Mouse (Mus musculus): ENCODE results near the gene Tmem201. TPM values are rescaled to one million over a fixed set of nuclear protein-coding genes. Genes with fewer than 3 reads are reported as not detected.

Gene Tmem201
- polyA plus RNA-seq, 1 experiment from 2014 or later: 27.9 TPM

DNA sequence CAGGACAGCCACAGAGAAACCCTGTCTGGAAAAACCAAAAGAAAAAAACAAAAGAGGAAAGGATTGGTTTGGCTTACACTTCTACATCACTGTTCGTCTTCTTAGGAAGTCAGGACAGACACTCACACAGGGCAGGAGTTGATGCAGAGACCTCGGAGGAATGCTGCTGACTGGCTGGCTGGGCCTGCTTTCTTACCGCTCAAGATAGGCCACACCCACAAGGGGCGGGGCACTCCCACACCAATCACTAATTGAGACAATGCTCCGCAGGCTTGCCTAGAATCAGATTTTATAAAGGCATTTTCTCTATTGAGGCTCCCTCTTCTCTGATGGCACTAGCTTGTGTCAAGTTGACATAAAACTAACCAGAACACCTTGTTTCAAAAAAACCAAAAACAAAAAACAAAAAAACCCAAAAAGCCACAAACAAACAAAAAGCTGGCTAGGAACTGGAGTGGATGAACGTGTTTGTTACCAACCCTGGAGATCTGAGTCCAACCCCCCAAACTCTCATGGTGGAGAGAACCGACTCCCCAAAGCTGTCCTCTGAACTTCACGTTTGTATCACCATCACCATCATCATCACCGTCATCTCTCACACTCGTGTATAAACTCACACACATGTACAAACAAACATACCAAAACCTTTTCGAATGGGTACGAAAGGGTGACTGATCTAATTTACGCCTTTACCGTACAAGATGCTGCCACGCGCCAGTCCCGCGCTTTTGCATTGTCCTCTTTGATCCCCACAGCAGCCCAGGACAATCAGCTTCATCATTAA lies 36.2 kb downstream of the Tmem201 start:
- no peak for ATAC-seq
- POLR2A ChIA-PET: interaction anchor here (0.7 to 0.8 kb wide), 2 partner anchors 27 to 50 kb away, joined by 3 to 4 read pairs; no protein-coding TSS in a partner anchor
- no peak for DNase-seq (ENCODE audit: low read depth, low spot score)
- no peaks in the 10 kb centered on the region for H3K27me3 ChIP-seq
- CTCF ChIA-PET: interaction anchor here (1.8 to 2.1 kb wide), 2 partner anchors 10 to 11 kb away, joined by 4 to 5 read pairs; no protein-coding TSS in a partner anchor
- no peak for TF ChIP-seq CTCF (IDR thresholded peaks at IDR 0.05)
- in situ Hi-C loops (cut with MboI; ENCODE audit: low pct_unique_long_range_greater_than_20kb): no loop called here

DNA sequence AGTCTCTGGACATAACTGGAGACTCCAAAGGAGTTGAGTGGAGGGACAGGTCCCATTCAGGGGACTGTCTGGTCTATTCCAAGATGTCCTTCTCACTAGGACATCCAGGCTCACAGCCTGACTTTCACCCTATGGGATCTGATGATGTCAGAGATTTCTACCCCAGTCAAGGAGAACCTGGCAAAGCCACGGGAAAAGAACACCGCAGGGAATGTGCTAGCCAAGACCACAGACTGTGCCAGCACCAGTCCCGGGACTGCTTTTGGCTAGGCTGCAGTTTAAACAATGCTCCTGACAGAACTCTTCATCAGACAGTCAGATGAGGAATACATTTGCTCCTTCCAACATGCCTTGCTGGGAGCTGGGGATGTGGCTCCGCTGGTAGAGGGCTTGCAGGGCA lies 37.9 kb downstream of the Tmem201 start:
- ChIA-PET CTCF (interaction anchor here (1.0 kb wide), 1 partner anchor 12 kb away, joined by 3 read pairs; no protein-coding TSS in a partner anchor), POLR2A (no interaction called here)
- in situ Hi-C loops (cut with MboI; ENCODE audit: low pct_unique_long_range_greater_than_20kb): no loop called here
- DNase-seq (ENCODE audit: low read depth, low spot score): no peak
- TF ChIP-seq CTCF (IDR thresholded peaks at IDR 0.05): no peak
- no peaks in the 10 kb centered on the region for H3K27me3 ChIP-seq
- no peak for ATAC-seq

DNA sequence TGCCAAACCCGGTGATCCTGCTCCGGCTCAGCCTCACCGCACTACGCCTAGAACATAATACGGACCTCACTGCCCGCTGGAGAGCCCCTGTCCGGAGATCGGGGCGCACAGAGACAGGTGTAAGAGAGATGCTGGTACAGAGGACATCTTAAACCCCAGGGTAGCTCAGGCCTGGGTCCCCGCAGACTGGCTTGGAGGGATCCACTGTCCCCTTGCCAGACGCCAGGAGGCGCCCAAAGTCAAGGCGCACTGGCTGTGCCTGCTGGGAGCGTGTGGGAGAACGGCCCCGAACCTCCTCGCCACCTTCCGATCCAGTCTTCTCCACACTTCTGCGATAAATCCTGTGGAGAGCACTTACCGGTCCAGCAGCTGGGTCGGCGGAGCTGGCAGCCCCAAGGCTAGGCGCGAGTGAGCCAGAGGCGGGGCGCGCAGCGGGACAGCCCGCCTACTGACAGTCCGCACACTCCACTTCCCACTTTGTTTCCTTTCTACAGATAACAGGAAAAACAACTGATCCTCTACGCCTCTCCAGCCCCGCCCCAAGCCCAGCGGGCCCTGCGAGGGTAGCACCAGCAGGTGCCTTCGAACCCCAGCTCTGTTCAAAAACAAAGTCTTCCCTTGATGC lies 39.5 kb downstream of the Tmem201 start:
- ChIA-PET POLR2A (interaction anchor here (0.7 kb wide), 1 partner anchor 60 kb away, joined by 3 read pairs; no protein-coding TSS in a partner anchor), CTCF (no interaction called here)
- TF ChIP-seq CTCF (IDR thresholded peaks at IDR 0.05): no peak
- in situ Hi-C loops (cut with MboI; ENCODE audit: low pct_unique_long_range_greater_than_20kb): no loop called here
- ATAC-seq (no peak), DNase-seq (ENCODE audit: low read depth, low spot score) (no peak)
- H3K27me3 ChIP-seq: no peaks in the 10 kb centered on the region

DNA sequence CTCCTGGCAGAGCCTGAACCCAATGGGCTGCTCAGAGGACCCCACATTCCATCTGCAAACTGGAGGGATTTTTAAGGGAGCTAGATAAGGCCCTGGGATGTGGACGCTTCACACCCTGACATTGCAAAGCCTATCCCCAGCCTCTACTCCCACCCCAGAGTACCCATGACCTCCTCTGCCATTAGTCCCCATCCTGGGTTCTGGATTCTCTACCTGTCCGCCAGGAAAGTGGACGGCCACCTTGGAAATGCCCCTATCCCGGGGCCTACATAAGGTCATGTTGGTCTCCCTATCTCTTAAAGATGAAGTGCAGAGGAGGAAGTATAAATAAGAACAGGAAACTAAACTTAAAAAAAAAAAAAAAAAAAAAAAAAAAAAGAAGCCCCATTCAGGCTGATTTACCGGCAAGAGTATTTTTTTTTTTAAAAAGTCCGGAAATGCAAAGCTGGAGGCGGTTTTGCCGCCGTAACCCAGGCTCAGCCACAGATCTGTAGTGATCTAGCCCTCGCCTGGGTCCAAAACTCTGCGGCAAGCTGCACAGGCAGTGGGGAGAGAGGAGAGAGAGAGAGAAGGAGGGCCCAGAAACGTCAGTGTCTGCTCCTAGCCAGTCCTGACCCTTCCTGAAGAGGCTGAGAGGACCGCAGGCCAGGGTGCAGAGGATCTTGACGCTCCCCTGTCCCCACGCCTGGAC lies 40.2 kb downstream of the Tmem201 start:
- TF ChIP-seq CTCF (IDR thresholded peaks at IDR 0.05): no peak
- H3K27me3 ChIP-seq: no peaks in the 10 kb centered on the region

DNA sequence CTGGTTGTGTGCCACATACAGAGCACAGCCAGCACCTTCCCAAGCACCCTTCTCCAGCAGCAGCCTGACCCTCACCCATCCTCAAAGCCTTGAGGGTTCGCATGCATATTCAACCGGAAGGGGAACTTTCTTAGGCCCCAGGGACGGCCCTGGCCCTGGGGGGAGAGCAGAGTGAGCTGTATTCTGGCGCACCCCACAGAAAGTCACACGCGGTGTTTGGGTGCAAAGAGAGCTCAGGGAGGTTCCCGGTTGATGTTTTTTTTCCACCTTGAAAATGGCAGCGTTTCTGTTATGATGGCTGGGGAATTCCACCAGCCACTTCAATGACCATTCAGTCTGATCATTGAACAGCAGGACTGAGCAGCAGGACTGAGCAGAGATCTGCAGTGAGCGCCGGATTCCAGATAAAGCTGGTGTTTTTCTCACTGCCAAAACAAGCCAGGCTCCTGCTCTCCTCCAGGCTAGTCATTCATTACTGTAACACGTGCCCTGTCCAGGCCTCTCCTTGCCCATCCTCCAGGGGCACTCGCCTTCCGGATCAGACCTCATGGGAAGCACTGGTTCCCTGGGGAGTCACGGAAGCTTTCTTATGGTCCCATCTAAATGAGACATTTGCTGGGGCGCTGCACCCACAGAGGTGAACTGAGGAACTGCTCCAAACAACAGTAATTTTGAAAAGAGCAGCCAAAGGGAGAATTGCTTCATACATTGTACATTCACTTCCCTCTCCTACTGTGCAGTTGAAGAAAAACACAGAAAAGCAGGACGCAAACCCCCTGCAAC lies 41.5 kb downstream of the Tmem201 start:
- TF ChIP-seq CTCF (IDR thresholded peaks at IDR 0.05): no peak
- ChIA-PET POLR2A (no interaction called here), CTCF (no interaction called here)
- DNase-seq (ENCODE audit: low read depth, low spot score) (no peak), ATAC-seq (no peak)
- no peaks in the 10 kb centered on the region for H3K27me3 ChIP-seq
- in situ Hi-C loops (cut with MboI; ENCODE audit: low pct_unique_long_range_greater_than_20kb): no loop called here

More for the DNA sequence above, 40.2 kb downstream of the Tmem201 start:
- CTCF ChIA-PET: no interaction called here
- ATAC-seq: no peak
- no peak for DNase-seq (ENCODE audit: low read depth, low spot score)
- POLR2A ChIA-PET: interaction anchor here (0.7 kb wide), 1 partner anchor 59 kb away, joined by 3 read pairs; no protein-coding TSS in a partner anchor
- in situ Hi-C loops (cut with MboI; ENCODE audit: low pct_unique_long_range_greater_than_20kb): no loop called here

DNA sequence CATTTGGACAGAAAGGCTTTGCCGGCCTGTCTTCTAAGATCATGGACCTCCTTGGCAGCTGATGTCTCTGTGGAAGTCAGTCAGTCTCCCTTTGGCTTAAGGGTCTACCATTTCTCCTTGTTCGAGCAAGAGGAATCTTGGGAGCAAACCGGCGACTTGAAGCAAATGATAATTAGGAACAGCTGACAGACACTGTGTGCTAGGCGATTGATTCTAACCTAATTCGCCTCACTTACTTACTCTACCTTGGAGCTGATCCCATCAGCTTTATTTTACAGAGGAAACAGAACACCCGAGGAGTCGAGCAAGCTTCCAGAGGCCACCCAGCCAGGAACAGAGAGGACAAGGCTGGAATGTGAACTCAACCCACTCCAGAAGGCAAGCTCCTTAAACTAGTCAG lies 46.5 kb downstream of the Tmem201 start:
- CTCF ChIA-PET: interaction anchor here (1.2 to 1.5 kb wide), 3 partner anchors 11 to 63 kb away, joined by 3 to 5 read pairs (median 3); partner anchors contain the start of gene Pik3cd
- POLR2A ChIA-PET: interaction anchor here (1.2 kb wide), 1 partner anchor 157 kb away, joined by 3 read pairs; no protein-coding TSS in a partner anchor
- in situ Hi-C loops (cut with MboI; ENCODE audit: low pct_unique_long_range_greater_than_20kb): no loop called here
- H3K27me3 ChIP-seq: no peaks in the 10 kb centered on the region
- ATAC-seq (no peak), DNase-seq (ENCODE audit: low read depth, low spot score) (no peak)
- no peak for TF ChIP-seq CTCF (IDR thresholded peaks at IDR 0.05)

DNA sequence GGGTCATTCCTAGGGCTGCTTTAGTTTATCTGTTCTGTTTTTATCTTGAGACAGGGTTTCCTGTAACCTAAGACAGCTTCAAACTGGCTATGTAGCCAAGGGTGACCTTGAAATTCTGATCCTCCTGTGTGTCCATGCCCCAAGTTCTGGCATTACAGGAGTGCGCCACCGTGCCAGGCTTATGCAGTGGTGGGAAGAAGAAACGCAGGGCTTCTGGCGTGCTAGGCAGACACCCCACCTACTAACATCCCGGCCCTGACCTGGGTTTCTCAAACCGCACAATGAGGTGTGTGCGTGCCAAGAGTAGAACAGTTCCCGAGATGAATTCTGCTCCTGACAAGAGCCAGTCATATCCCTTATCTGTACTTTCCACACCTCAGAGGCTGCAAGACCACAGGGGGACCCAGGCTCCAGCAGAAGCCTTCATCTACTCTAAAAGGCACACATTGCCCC lies 47.0 kb downstream of the Tmem201 start:
- ChIA-PET CTCF (interaction anchor here (1.0 to 1.5 kb wide), 3 partner anchors 10 to 20 kb away, joined by 3 to 5 read pairs (median 4); partner anchors contain the start of gene Pik3cd), POLR2A (interaction anchor here (1.2 kb wide), 1 partner anchor 156 kb away, joined by 3 read pairs; no protein-coding TSS in a partner anchor)
- DNase-seq (ENCODE audit: low read depth, low spot score): no peak
- in situ Hi-C loops (cut with MboI; ENCODE audit: low pct_unique_long_range_greater_than_20kb): no loop called here
- no peaks in the 10 kb centered on the region for H3K27me3 ChIP-seq
- ATAC-seq: no peak
- TF ChIP-seq CTCF (IDR thresholded peaks at IDR 0.05): no peak

DNA sequence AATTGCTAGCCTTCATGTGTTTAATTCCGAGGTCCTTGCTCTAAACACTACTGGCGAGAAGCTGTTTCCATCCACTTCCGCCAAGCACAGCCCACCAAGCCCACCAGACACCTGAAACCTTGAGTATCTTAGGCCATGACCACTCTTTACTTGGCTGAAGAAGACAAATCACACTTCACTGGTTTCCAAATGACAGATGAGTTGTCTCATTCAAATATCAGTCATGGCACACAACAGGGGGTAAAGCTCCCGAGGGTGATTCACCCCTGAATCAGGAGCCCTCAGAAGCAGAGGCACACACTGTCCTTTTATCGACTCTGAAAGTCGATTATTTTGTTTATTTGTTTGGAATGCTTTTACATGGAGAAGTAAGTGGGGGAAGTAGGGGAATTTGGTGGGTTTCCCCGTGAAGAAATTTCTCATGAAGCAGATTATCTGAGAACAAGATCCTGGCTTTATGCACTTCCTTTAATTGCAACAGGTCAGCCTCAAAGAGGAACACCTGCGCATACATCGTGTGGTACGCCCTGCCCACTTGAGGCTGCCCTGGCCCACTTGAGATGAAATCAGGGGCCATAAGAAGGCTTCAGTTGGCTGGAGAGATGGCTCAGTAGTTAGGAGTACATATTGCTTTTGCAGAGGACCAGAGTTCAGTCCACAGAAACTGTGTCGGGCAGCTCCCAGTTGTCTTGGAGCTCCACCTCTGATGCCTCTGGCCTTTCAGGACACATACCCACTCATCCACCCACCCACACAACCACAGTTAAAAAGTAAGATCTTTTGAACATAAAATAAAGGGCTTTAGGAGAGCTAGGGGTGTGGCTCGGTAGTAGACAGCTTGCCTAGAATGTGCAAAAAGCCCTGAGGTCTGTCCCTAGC lies 47.8 kb downstream of the Tmem201 start:
- ChIA-PET CTCF (interaction anchor here (1.0 kb wide), 1 partner anchor 11 kb away, joined by 4 read pairs; no protein-coding TSS in a partner anchor), POLR2A (interaction anchor here (1.2 kb wide), 1 partner anchor 155 kb away, joined by 3 read pairs; no protein-coding TSS in a partner anchor)
- no peaks in the 10 kb centered on the region for H3K27me3 ChIP-seq
- no peak for TF ChIP-seq CTCF (IDR thresholded peaks at IDR 0.05)
- ATAC-seq: no peak
- in situ Hi-C loops (cut with MboI; ENCODE audit: low pct_unique_long_range_greater_than_20kb): no loop called here
- no peak for DNase-seq (ENCODE audit: low read depth, low spot score)

DNA sequence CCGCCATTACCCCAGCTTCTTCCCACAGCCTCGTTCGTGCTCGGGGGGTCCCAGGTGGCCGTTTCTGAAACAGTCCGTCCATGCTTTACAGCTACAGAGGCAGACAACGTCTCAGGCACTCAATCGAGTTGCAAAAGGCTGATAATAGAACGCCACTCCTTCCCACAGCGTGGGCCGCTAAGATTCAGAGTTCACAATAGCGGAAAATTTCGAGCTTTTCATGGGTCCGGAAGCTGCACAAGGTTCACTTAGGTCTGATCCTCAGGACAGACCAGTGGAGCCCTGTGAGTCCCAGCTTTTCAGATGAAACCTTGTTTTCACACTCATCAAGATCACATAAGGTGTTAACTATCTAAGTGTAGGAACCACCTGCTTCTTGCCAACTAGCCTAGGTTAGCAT lies 49.0 kb downstream of the Tmem201 start:
- TF ChIP-seq CTCF (IDR thresholded peaks at IDR 0.05): no peak
- H3K27me3 ChIP-seq: no peaks in the 10 kb centered on the region
- no peak for ATAC-seq
- CTCF ChIA-PET: interaction anchor here (1.5 kb wide), 1 partner anchor 10 kb away, joined by 3 read pairs; no protein-coding TSS in a partner anchor
- POLR2A ChIA-PET: no interaction called here
- in situ Hi-C loops (cut with MboI; ENCODE audit: low pct_unique_long_range_greater_than_20kb): no loop called here
- DNase-seq (ENCODE audit: low read depth, low spot score): no peak

All from Patski (cell line).